Mouse (Mus musculus) G1E (cell line): ENCODE measurements around the gene Wdr24.

Experiments used
- CTCF ChIP-seq: IDR thresholded peaks from 2 replicates; pipeline ENCODE4 v1.5.1; 2012; ENCODE audit warnings: low read depth, low read length, inconsistent platforms, mixed read lengths
- GATA1 ChIP-seq: IDR thresholded peaks from 2 replicates; pipeline ENCODE4 v1.6.1; 2012; ENCODE audit warnings: borderline replicate concordance, low read length, inconsistent platforms, mixed read lengths
- GATA2 ChIP-seq: IDR thresholded peaks from 2 replicates; pipeline ENCODE4 v1.6.1; 2012; ENCODE audit warnings: low read depth, low read length, inconsistent platforms, borderline replicate concordance
- POLR2AphosphoS5 ChIP-seq: IDR thresholded peaks from 2 replicates; pipeline ENCODE4 v1.6.1; 2012; ENCODE audit warnings: low read depth, low read length, inconsistent platforms; ENCODE audit not compliant: insufficient replicate concordance
- TAL1 ChIP-seq: conservative IDR thresholded peaks from 2 replicates; pipeline ENCODE4 v1.6.1; 2012; ENCODE audit warnings: low read depth, low read length, inconsistent platforms, mixed read lengths

DNA sequence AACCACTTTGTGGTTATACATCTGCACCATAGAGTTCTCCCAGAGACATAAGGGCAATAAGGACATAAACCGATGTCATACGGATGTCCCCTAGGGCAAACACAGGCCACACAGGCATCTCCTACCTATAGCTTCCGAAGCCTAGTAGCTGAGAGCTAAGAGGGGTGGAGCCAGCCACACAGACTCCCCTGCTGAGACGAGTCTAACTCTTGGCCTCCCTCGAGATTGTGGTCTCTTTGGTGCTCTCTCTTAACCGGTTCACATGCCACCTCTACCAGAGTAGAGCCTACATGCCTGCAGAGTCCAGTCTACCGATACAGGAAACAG is 44.0 kb downstream of the Wdr24 start:
- TF ChIP-seq CTCF (no peak), GATA1 (no peak), POLR2AphosphoS5 (no peak), TAL1 (no peak), GATA2 (no peak)
